Comparison of ENCODE assay signal across 29 mouse cellular contexts in the genomic region with DNA sequence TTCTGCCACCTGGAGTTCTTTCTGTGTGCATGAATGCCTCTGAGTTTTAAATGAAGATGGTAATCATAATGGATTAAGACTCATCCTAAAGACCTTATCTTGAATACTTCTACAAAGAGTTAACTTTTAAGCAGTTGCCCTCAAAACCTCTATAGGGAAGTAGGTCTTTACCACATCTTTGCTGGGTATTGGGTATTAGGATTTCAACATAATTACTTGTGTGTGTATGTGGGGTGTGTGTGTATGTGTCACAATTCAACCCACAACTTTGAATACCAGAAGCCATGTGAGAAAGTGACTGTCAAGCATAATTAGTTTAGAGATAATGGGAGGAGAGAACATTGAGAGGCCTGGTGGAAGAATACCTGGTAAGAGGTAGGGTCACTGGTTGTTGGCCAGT.
DNase-seq lines count a peak whose midpoint lies in the region; ATAC-seq lines count a peak whose summit lies in the region.
"Had no signal": no experiment of that assay in that cellular context is flagged by ENCODE, and none has a peak within 500 bp of the region (broad histone marks: within the 10 kb centered on the region; RNA-seq: fewer than 3 reads in every experiment).

No protein-coding gene starts in this region.

- H3K36me3 ChIP-seq in embryonic facial prominence, embryonic 10.5 days (replicated peaks): no peaks in the 10 kb centered on the region
- H3K36me3 ChIP-seq: embryonic facial prominence, embryonic 13.5 days; embryonic facial prominence, embryonic 15.5 days; forebrain, embryonic 10.5 days; forebrain, embryonic 12.5 days; G1E had no signal

- H3K27me3 ChIP-seq in embryonic facial prominence, embryonic 10.5 days (replicated peaks; ENCODE audit: low read depth, poor library complexity, severe bottlenecking): no peaks in the 10 kb centered on the region
- H3K27me3 ChIP-seq: CH12.LX; embryonic facial prominence, embryonic 13.5 days; embryonic facial prominence, embryonic 15.5 days; forebrain, embryonic 12.5 days had no signal

- ATAC-seq in granulocyte monocyte progenitor cell, adult 5-6 weeks (replicated peaks; ENCODE audit: poor library complexity, severe bottlenecking): peak; percentile 100
- ATAC-seq in megakaryocyte progenitor cell, adult 5-6 weeks (replicated peaks; ENCODE audit: poor library complexity): peak; percentile 100
- ATAC-seq: activated CD4-positive, CD25-positive, alpha-beta regulatory T cell, adult 4 months; CD4-positive, CD25-positive, alpha-beta regulatory T cell, adult 4 months; forebrain, embryonic 14.5 days; forebrain, embryonic 16.5 days; Patski had no signal

- H3K4me1 ChIP-seq in embryonic facial prominence, embryonic 10.5 days: no peaks in the 10 kb centered on the region
- H3K4me1 ChIP-seq: embryonic facial prominence, embryonic 13.5 days; embryonic facial prominence, embryonic 15.5 days; forebrain, embryonic 10.5 days; forebrain, embryonic 12.5 days had no signal

- H3K27ac ChIP-seq in embryonic facial prominence, embryonic 10.5 days (replicated peaks): no peak overlapping the region
- H3K27ac ChIP-seq: embryonic facial prominence, embryonic 13.5 days; embryonic facial prominence, embryonic 15.5 days; forebrain, embryonic 10.5 days; forebrain, embryonic 12.5 days had no signal

- DNase-seq in c-Kit-positive CD71-negative TER-119-negative erythroid progenitor cells, embryonic 14.5 days (ENCODE audit: low read depth): peak; percentile 1
- DNase-seq in heart, postnatal 4 days: no peak
- DNase-seq in right cerebral cortex, postnatal 36 days (ENCODE audit: low spot score in 2 of 2): no peak
- DNase-seq in urinary bladder, postnatal 14 days (ENCODE audit: low spot score): no peak
- no peak for DNase-seq in embryonic facial prominence, embryonic 10.5 days (ENCODE audit: low spot score)
- DNase-seq: adrenal gland, adult 8-10 months; adrenal gland, postnatal 14 days; adrenal gland, postnatal 36 days; B cell, adult 2 months; cerebellum, adult 11 months; cerebellum, adult 18-20 months; cerebellum, adult 8-10 months; cerebellum, adult 9-11 months; cerebellum, postnatal 14 days; cerebellum, postnatal 36 days had no signal

- no peaks in the 10 kb centered on the region for H3K9me3 ChIP-seq in embryonic facial prominence, embryonic 10.5 days
- H3K9me3 ChIP-seq: embryonic facial prominence, embryonic 13.5 days; embryonic facial prominence, embryonic 15.5 days; forebrain, embryonic 10.5 days; forebrain, embryonic 12.5 days; G1E had no signal

- no peak overlapping the region for H3K4me3 ChIP-seq in embryonic facial prominence, embryonic 10.5 days
- H3K4me3 ChIP-seq: embryonic facial prominence, embryonic 13.5 days; embryonic facial prominence, embryonic 15.5 days; erythroblast, embryonic 14.5 days; forebrain, embryonic 10.5 days; forebrain, embryonic 12.5 days had no signal
